Mouse (Mus musculus): ENCODE results near the gene Olfr311. TPM values are rescaled to one million over a fixed set of nuclear protein-coding genes. Genes with fewer than 3 reads are reported as not detected.

The Olfr311 gene
- polyA plus RNA-seq (2015; fragmentation: Nextera tagmentation; extraction: Ambion mirVana) = not detected in 2 replicates

DNA sequence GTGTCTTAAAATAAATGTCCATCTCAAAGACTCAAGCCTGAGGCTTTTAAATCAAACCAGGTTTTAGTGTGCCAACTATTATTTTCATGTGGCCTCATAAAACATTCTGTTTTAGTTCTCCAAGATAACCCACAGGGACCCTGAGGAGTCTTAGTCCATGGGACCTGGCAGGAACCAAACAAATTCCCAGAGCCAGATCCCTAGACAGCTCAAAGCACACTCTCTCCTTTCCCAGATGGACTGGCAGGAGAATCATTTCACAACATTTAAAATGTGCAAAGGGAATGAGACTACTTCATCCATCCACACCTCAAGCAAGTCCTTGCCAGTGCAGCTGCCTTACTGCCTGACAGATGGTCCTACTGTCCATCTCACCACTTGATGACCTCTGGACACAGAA is at the start of gene Olfr311:
TSS of gene Olfr311 (plus strand) at position 301 of the 400 bp plus-strand sequence.

GRCm38 (mm10) chr11:58801558-58802228 is 37.4 kb upstream of the Olfr311 start, which contains the start of gene Fam183b:
Gene Fam183b, minus strand, starts transcription at chr11:58801960.

DNA sequence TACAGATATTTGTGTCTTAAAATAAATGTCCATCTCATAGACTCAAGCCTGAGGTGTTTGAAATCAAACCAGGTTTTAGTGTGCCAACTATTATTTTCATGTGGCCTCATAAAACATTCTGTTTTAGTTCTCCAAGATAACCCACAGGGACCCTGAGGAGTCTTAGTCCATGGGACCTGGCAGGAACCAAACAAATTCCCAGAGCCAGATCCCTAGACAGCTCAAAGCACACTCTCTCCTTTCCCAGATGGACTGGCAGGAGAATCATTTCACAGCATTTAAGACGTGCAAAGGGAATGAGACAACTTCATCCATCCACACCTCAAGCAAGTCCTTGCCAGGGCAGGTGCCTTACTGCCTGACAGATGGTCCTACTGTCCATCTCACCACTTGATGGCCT is 24.4 kb upstream of the Olfr311 start, which contains the start of gene Olfr313:
TSS of gene Olfr313 (plus strand) at position 301 of the 400 bp plus-strand sequence.

DNA sequence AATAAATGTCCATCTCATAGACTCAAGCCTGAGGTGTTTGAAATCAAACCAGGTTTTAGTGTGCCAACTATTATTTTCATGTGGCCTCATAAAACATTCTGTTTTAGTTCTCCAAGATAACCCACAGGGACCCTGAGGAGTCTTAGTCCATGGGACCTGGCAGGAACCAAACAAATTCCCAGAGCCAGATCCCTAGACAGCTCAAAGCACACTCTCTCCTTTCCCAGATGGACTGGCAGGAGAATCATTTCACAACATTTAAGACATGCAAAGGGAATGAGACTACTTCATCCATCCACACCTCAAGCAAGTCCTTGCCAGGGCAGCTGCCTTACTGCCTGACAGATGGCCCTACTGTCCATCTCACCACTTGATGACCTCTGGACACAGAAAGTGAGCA is 10.1 kb upstream of the Olfr311 start, which contains the start of gene Olfr312:
TSS of gene Olfr312 (plus strand) at position 301 of the 400 bp plus-strand sequence.

DNA sequence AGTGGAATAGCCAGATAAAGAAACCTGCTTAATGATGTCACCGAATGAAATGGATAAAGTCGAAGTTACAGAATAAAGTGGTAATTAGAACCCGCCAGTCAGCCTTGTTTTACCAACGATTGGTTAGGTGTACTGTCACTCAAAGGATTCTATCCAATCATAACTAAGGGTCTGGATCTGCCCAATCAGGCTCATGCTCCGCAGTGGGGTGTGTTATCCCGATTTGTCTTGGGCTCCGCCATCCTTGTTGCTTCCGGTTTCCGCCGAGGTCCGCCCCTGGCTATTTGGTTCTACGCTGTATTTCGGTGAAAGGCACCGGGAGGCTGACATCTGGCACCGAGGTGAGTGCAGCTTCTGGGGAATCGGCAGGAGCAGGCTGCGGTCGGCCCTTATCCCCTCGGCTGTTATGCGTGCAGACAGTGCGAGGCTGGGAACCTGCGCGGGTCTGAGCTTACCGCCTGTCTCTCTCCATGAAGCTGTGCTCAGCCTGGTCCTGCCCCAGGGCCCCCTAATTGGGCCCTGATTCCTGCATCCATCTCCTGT is 7.9 kb downstream of the Olfr311 start, which contains the start of gene Gm12258:
TSS of gene Gm12258 (plus strand) at position 240 of the 543 bp plus-strand sequence.

DNA sequence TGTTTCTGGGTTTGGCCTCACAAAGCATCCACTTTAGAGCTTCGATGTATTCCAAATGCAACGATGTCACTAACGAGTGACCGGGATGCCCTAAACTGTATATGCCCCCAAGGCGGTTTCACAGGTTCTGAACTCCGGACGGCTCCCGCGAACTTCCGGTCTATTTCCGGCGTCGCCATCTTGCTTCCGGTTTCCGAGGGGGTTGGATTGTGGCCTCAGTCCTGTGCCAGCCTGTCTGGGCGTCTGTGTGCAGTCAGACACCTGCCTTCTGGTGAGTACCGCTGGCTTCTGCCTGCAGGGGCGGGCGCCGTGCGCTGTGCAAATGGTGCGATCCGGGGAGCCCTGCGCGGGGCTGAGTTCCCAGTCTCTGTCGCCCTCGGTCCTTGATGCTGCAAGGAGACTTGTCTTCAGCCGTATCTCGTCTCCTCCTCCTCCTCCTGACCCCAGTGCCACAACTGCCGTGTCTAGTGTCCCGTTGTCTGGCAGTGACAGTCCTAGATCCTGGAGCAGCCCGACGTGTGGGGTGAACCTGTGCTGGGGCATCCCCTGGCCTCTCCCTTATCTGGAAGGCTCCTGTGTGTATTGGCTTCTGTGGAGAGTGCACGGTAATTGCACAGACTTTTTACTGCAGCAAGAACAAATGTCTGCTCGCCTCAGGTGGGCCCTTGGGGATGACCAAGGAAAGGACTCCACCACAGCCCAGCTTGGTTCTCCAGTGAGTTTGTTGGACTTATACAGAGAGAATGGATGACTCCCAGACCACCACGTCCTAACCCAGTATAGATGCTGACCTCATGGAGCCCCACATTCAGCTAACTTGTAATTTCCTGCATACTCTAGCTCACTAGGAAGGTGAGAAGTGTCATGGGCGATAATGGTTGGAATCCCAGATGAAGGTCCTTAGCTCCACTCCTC is 28.2 kb downstream of the Olfr311 start, which contains the start of gene 2810021J22Rik:
TSS of gene 2810021J22Rik (plus strand) at position 178 of the 915 bp plus-strand sequence.

Other genes starting within 250 kb of the Olfr311 start
- gene Olfr324, start 244.1 kb upstream of the Olfr311 start, polyA plus RNA-seq (2015; fragmentation: Nextera tagmentation; extraction: Ambion mirVana) = not detected in 2 replicates
- gene 2210407C18Rik, start 223.2 kb upstream of the Olfr311 start, polyA plus RNA-seq (2015; fragmentation: Nextera tagmentation; extraction: Ambion mirVana) = not detected in 2 replicates
- not detected in 2 replicates for gene Olfr323, start 208.8 kb upstream of the Olfr311 start, polyA plus RNA-seq (2015; fragmentation: Nextera tagmentation; extraction: Ambion mirVana)
- gene Trim58, start 198.8 kb upstream of the Olfr311 start, polyA plus RNA-seq (2015; fragmentation: Nextera tagmentation; extraction: Ambion mirVana) = not detected in 2 replicates
- gene Olfr322, start 180.5 kb upstream of the Olfr311 start, polyA plus RNA-seq (2015; fragmentation: Nextera tagmentation; extraction: Ambion mirVana) = not detected in 2 replicates
- not detected in 2 replicates for gene Olfr320, start 158.2 kb upstream of the Olfr311 start, polyA plus RNA-seq (2015; fragmentation: Nextera tagmentation; extraction: Ambion mirVana)
- not detected in 2 replicates for gene Olfr319, start 140.1 kb upstream of the Olfr311 start, polyA plus RNA-seq (2015; fragmentation: Nextera tagmentation; extraction: Ambion mirVana)
- not detected in 2 replicates for gene Olfr318, start 115.2 kb upstream of the Olfr311 start, polyA plus RNA-seq (2015; fragmentation: Nextera tagmentation; extraction: Ambion mirVana)
- gene Olfr317, start 100.0 kb upstream of the Olfr311 start, polyA plus RNA-seq (2015; fragmentation: Nextera tagmentation; extraction: Ambion mirVana) = not detected in 2 replicates
- not detected in 2 replicates for gene Olfr316, start 86.5 kb upstream of the Olfr311 start, polyA plus RNA-seq (2015; fragmentation: Nextera tagmentation; extraction: Ambion mirVana)
- not detected in 2 replicates for gene Olfr315, start 66.1 kb upstream of the Olfr311 start, polyA plus RNA-seq (2015; fragmentation: Nextera tagmentation; extraction: Ambion mirVana)
- gene Olfr314, start 56.3 kb upstream of the Olfr311 start, polyA plus RNA-seq (2015; fragmentation: Nextera tagmentation; extraction: Ambion mirVana) = not detected in 2 replicates
- gene Fam183b, start 37.3 kb upstream of the Olfr311 start, polyA plus RNA-seq (2015; fragmentation: Nextera tagmentation; extraction: Ambion mirVana) = 8.1 and 9.6 TPM in 2 replicates
- gene Olfr313, start 24.3 kb upstream of the Olfr311 start, polyA plus RNA-seq (2015; fragmentation: Nextera tagmentation; extraction: Ambion mirVana) = not detected in 2 replicates
- gene Olfr312, start 10.0 kb upstream of the Olfr311 start, polyA plus RNA-seq (2015; fragmentation: Nextera tagmentation; extraction: Ambion mirVana) = not detected in 2 replicates
- 2.1 and 2.5 TPM in 2 replicates for gene Gm12258, start 7.9 kb downstream of the Olfr311 start, polyA plus RNA-seq (2015; fragmentation: Nextera tagmentation; extraction: Ambion mirVana)
- gene 2810021J22Rik, start 28.0 kb downstream of the Olfr311 start, polyA plus RNA-seq (2015; fragmentation: Nextera tagmentation; extraction: Ambion mirVana) = 3.1 and 3.9 TPM in 2 replicates
- 2.1 and 2.6 TPM in 2 replicates for gene Zfp39, start 65.0 kb downstream of the Olfr311 start, polyA plus RNA-seq (2015; fragmentation: Nextera tagmentation; extraction: Ambion mirVana)
- 0.16 TPM in 1 of 2 replicates, not detected in the other for gene Btnl10, start 78.7 kb downstream of the Olfr311 start, polyA plus RNA-seq (2015; fragmentation: Nextera tagmentation; extraction: Ambion mirVana)
- 137 and 141 TPM in 2 replicates for gene Rnf187, start 99.7 kb downstream of the Olfr311 start, polyA plus RNA-seq (2015; fragmentation: Nextera tagmentation; extraction: Ambion mirVana)
- gene Hist3h2ba, start 109.7 kb downstream of the Olfr311 start, polyA plus RNA-seq (2015; fragmentation: Nextera tagmentation; extraction: Ambion mirVana) = 2.0 and 2.6 TPM in 2 replicates
- 13.9 and 14.8 TPM in 2 replicates for gene Hist3h2a, start 115.4 kb downstream of the Olfr311 start, polyA plus RNA-seq (2015; fragmentation: Nextera tagmentation; extraction: Ambion mirVana)
- 0.18 TPM in 1 of 2 replicates, not detected in the other for gene Trim17, start 115.4 kb downstream of the Olfr311 start, polyA plus RNA-seq (2015; fragmentation: Nextera tagmentation; extraction: Ambion mirVana)
- gene Trim11, start 138.8 kb downstream of the Olfr311 start, polyA plus RNA-seq (2015; fragmentation: Nextera tagmentation; extraction: Ambion mirVana) = 12.4 and 13.0 TPM in 2 replicates

Data from urinary bladder, postnatal 0 days (tissue).